Mouse (Mus musculus) MEL (cell line): ENCODE data around the gene Omt2b.

Experiments
- BHLHE40 ChIP-seq: IDR thresholded peaks from 2 replicates; pipeline ENCODE4 v1.6.1; 2012; ENCODE audit warnings: low read depth, mild to moderate bottlenecking, inconsistent platforms, low read length, improper control_type of control experiment, borderline replicate concordance
- CHD1 ChIP-seq: IDR thresholded peaks from 2 replicates; pipeline ENCODE4 v1.6.1; 2012; ENCODE audit warnings: low read depth, mild to moderate bottlenecking, inconsistent platforms, low read length, improper control_type of control experiment
- CTCF ChIP-seq, 3 experiments: IDR thresholded peaks in 2 of 3; conservative IDR thresholded peaks in 1 of 3; 2 replicates each; pipeline ENCODE4 v1.5.1; 2011 to 2012; ENCODE audit warnings: low read length in 3 of 3, low read depth in 2 of 3, mild to moderate bottlenecking in 2 of 3, improper control_type of control experiment in 1 of 3, inconsistent platforms in 1 of 3, mixed read lengths in 1 of 3, moderate library complexity in 1 of 3; ENCODE audit not compliant: control insufficient read depth in 1 of 3, insufficient read depth in 1 of 3, poor library complexity in 1 of 3, severe bottlenecking in 1 of 3
- HCFC1 ChIP-seq: IDR thresholded peaks from 2 replicates; pipeline ENCODE4 v1.6.1; 2012; ENCODE audit warnings: low read depth, mild to moderate bottlenecking, inconsistent platforms, low read length, improper control_type of control experiment, moderate library complexity
- MAFK ChIP-seq: IDR thresholded peaks from 2 replicates; pipeline ENCODE4 v1.6.1; 2011; ENCODE audit warnings: low read depth, mild to moderate bottlenecking, low read length, improper control_type of control experiment, borderline replicate concordance
- MAX ChIP-seq: IDR thresholded peaks from 2 replicates; pipeline ENCODE4 v1.6.1; 2011; ENCODE audit warnings: low read length, improper control_type of control experiment
- POLR2A ChIP-seq, 2 experiments: IDR thresholded peaks; 2 replicates each; pipeline ENCODE4 v1.6.1; 2011 to 2012; ENCODE audit warnings: low read length in 2 of 2, mild to moderate bottlenecking in 2 of 2, control low read depth in 1 of 2, improper control_type of control experiment in 1 of 2, low read depth in 1 of 2, moderate library complexity in 1 of 2; ENCODE audit not compliant: control insufficient read depth in 1 of 2, insufficient read depth in 1 of 2, poor library complexity in 1 of 2
- SIN3A ChIP-seq: IDR thresholded peaks from 2 replicates; pipeline ENCODE4 v1.6.1; 2012; ENCODE audit warnings: low read length, improper control_type of control experiment, inconsistent platforms
- TAL1 ChIP-seq: IDR thresholded peaks from 2 replicates; pipeline ENCODE4 v1.6.1; 2012; ENCODE audit warnings: mild to moderate bottlenecking, inconsistent platforms, low read length, moderate library complexity, mixed read lengths
- TCF12 ChIP-seq: IDR thresholded peaks from 2 replicates; pipeline ENCODE4 v1.6.1; 2014; ENCODE audit warnings: low read depth, mild to moderate bottlenecking, inconsistent platforms, low read length, improper control_type of control experiment, moderate library complexity
- ZNF384 ChIP-seq: IDR thresholded peaks from 2 replicates; pipeline ENCODE4 v1.6.1; 2012; ENCODE audit warnings: low read depth, mild to moderate bottlenecking, inconsistent platforms, low read length, improper control_type of control experiment

GRCm38 (mm10) chr9:78360484-78360872 is 33.1 kb downstream of the Omt2b start:
- no peak for TF ChIP-seq TCF12
- TF ChIP-seq CTCF (IDR thresholded peaks at IDR 0.05 in 2 of 3, conservative IDR thresholded peaks at IDR 0.05 in 1 of 3; ENCODE audit: control insufficient read depth in 1 of 3, insufficient read depth in 1 of 3, low read depth in 2 of 3, low read length in 3 of 3, poor library complexity in 1 of 3, severe bottlenecking in 1 of 3): no peak
- TF ChIP-seq SIN3A: no peak
- TF ChIP-seq TAL1: no peak
- no peak for TF ChIP-seq ZNF384
- TF ChIP-seq MAX: no peak
- TF ChIP-seq HCFC1: no peak
- no peak for TF ChIP-seq MAFK
- TF ChIP-seq CHD1: no peak
- TF ChIP-seq BHLHE40: no peak
- TF ChIP-seq POLR2A (IDR thresholded peaks at IDR 0.05; ENCODE audit: control insufficient read depth in 1 of 2, insufficient read depth in 1 of 2, low read depth in 1 of 2, low read length in 2 of 2, poor library complexity in 1 of 2): no peak
